Mouse (Mus musculus) liver, embryonic 16.5 days (tissue): Measurements from ENCODE around the gene Flad1. TPM values are rescaled to one million over a fixed set of nuclear protein-coding genes. Genes with fewer than 3 reads are reported as not detected.
A peak's percentile ranks its signal among the peaks of the same experiment; 100 is the strongest.

ENCODE experiments used
- ATAC-seq: fragments of 200-750 bp; cut with Nextera tagmentation; 2 replicates; pipeline ENCODE4 v1.8.0; 2017; ENCODE audit warnings: low read depth, mild to moderate bottlenecking, moderate number of reproducible peaks, moderate library complexity
- H3K27ac ChIP-seq: fragments of 300-500 bp; sonication (generic); 2 replicates; pipeline ENCODE4 v1.5.1; 2014; ENCODE audit warnings: mild to moderate bottlenecking, low read length
- H3K27me3 ChIP-seq: fragments of 300-500 bp; sonication (generic); 2 replicates; pipeline ENCODE4 v1.6.1; 2014; ENCODE audit warnings: low read depth, low read length, mixed read lengths; ENCODE audit not compliant: control insufficient read depth, insufficient read depth
- H3K36me3 ChIP-seq: fragments of 300-500 bp; sonication (generic); 2 replicates; pipeline ENCODE4 v1.6.1; 2014; ENCODE audit warnings: mild to moderate bottlenecking; ENCODE audit not compliant: control insufficient read depth, insufficient read depth
- H3K4me1 ChIP-seq: fragments of 300-500 bp; sonication (generic); 2 replicates; pipeline ENCODE4 v1.6.1; 2014; ENCODE audit warnings: low read depth, low read length, mixed read lengths; ENCODE audit not compliant: control insufficient read depth
- H3K4me2 ChIP-seq: fragments of 300-500 bp; sonication (generic); 2 replicates; pipeline ENCODE4 v1.6.1; 2014; ENCODE audit warnings: low read depth, low read length, mixed read lengths
- H3K4me3 ChIP-seq: fragments of 300-500 bp; sonication (generic); 2 replicates; pipeline ENCODE4 v1.5.1; 2014; ENCODE audit warnings: low read depth, mild to moderate bottlenecking, low read length
- H3K9ac ChIP-seq: fragments of 300-500 bp; sonication (generic); 2 replicates; pipeline ENCODE4 v1.6.1; 2014; ENCODE audit warnings: low read depth, low read length
- H3K9me3 ChIP-seq: fragments of 300-500 bp; sonication (generic); replicated peaks from 2 replicates; pipeline ENCODE4 v1.6.1; 2016; ENCODE audit warnings: low read length; ENCODE audit not compliant: control insufficient read depth
- WGBS: fragments of 180-500 bp; shearing (Covaris S2); extraction: QIAGEN DNeasy Blood & Tissue Kit; methylation state at CpG from one replicate; pipeline ENCODE4 v1.1.7; 2014; ENCODE audit not compliant: insufficient replicate concordance; 5-methylcytosine and 5-hydroxymethylcytosine counted together
- polyA plus RNA-seq: library from polyadenylated mRNA; unstranded; fragments of >200 nt; fragmentation: Nextera tagmentation; extraction: Ambion mirVana; gene quantifications from 2 replicates; pipeline ENCODE4 v1.2.1, GENCODE M21; 2015

Flad1 gene
- polyA plus RNA-seq, 1 experiment from 2014 or later, result 14.9 TPM

DNA sequence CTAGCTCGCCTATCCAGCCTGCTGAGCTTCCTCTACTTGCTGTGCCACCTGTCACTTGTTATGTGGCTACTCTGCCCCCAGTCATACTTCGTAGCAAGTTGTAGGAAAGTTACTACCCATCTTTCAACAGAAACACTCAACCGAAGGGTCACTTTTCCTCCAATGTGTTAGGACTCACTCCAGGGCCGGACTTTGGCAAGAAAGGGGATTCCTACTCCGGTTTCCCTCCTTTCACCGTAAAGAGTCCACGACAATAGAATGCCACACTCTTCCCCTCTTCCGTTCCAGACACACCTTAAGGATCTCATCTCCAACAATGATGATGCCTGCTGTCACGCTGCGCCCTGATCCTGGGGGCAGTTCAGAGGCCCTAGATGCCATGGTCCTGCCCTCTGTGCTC is 806 bp downstream of the Flad1 start:
- no peak for ATAC-seq
- WGBS, result 68% methylated on average over 10 of the region's 10 CpGs
- peak overlapping the region; percentile 70 for H3K9ac ChIP-seq
- no peaks in the 10 kb centered on the region for H3K27me3 ChIP-seq
- peak overlapping the region; percentile 71 for H3K4me3 ChIP-seq
- H3K27ac ChIP-seq, result 0 out of 2 replicates have a peak overlapping the region, but pooled peaks have one; percentile 5
- peaks cover 7% of the 10 kb centered on the region for H3K4me1 ChIP-seq
- peak overlapping the region; percentile 76 for H3K4me2 ChIP-seq
- H3K36me3 ChIP-seq, result peaks cover 29% of the 10 kb centered on the region
- H3K9me3 ChIP-seq, result no peaks in the 10 kb centered on the region

DNA sequence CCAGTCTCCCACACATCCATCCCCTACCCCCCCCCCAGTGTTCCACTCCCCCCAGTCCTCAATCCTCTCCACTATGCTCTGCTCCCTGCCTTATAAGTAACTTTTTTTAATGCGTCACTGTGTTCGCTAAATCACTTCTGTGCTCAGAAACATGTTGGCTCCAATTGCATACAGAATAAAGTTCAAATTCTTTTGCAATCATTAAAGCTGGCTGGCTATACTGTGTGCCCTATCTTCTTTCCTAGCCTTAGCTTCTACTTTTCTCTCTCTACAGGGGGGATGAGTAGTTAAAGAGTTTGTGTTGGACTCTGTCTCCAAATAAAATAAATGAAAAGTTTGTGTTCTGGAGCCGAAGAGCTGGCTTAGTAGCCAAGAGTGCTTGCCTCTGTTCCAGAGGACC is 2.0 kb downstream of the Flad1 start:
- Histone ChIP-seq H3K4me1 (peaks cover 7% of the 10 kb centered on the region), H3K9me3 (no peaks in the 10 kb centered on the region), H3K4me2 (no peak overlapping the region), H3K9ac (no peak overlapping the region), H3K4me3 (no peak overlapping the region), H3K27ac (no peak overlapping the region), H3K27me3 (no peaks in the 10 kb centered on the region), H3K36me3 (peaks cover 19% of the 10 kb centered on the region)
- no peak for ATAC-seq
- WGBS, result 85% methylated on average over 3 of the region's 3 CpGs

DNA sequence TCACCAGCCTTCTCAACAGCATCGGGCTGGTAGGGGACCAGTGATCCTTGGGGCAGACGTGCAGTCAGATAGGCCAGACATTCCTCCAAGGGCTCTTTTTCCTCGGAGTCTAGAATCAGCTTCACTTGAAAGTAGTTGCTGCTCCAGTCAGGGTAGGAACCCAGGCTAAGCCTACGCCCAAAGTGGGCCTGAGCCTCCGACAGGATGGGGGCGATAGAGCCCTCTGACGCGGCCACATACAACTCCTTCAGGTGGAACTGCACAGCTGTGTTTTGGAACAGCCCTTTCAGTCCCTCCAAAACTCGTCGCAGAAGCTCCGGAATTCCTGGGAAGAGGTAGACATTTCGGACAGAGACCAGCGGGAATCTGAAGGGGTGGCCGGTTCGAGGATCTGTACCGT is 3.2 kb downstream of the Flad1 start:
- H3K4me2 ChIP-seq, result no peak overlapping the region
- WGBS, result 71% methylated on average over 16 of the region's 16 CpGs
- no peaks in the 10 kb centered on the region for H3K9me3 ChIP-seq
- H3K4me1 ChIP-seq, result peaks cover 7% of the 10 kb centered on the region
- no peak overlapping the region for H3K9ac ChIP-seq
- ATAC-seq, result no peak
- no peaks in the 10 kb centered on the region for H3K27me3 ChIP-seq
- H3K36me3 ChIP-seq, result peaks cover 11% of the 10 kb centered on the region; the same call in 1 of the 2 replicates
- no peak overlapping the region for H3K4me3 ChIP-seq
- no peak overlapping the region for H3K27ac ChIP-seq

DNA sequence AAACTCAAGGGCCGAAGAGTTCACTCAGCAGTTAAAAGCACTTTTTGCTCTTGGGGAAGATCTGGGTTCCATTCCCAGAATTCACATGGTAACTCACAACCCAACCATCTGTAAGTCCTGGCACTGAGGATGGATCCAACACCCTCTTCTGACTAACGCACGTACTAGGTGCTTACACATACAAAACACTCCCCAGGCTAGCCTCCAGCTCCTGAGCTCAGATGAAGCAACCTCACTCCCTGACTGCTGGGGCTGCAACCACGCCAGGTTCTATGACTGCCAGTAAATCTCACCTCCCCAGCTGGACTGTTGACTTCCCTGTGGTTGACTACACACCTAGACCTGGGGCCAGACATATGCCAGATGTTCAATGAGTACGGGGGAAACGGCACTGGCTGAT is 4.8 kb downstream of the Flad1 start:
- 79% methylated on average over 6 of the region's 6 CpGs for WGBS
- H3K27ac ChIP-seq, result no peak overlapping the region
- H3K4me1 ChIP-seq, result peaks cover 7% of the 10 kb centered on the region
- H3K36me3 ChIP-seq, result peaks cover 13% of the 10 kb centered on the region
- H3K27me3 ChIP-seq, result no peaks in the 10 kb centered on the region
- ATAC-seq, result no peak
- H3K9ac ChIP-seq, result no peak overlapping the region
- H3K4me3 ChIP-seq, result no peak overlapping the region
- H3K9me3 ChIP-seq, result no peaks in the 10 kb centered on the region
- no peak overlapping the region for H3K4me2 ChIP-seq

DNA sequence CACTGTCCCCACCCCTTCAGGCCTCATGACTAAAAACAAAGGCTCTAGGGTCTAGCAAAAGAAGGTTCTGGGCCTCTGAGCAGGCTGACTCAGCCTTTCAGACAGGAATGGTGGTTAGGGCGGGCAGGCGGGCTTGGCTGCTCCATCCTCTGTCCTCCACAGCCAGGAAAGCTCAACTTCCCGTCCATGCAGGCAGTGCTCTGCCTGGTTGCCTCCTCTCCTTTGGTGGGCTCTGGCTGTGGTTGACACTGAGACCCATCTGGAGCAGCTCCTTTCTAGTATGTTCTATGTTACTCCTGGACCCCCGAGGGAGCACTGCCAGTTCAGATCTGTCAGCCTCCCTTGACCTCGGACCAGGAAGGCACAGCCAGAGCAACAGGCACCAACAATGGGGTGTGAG is 9.0 kb downstream of the Flad1 start, which contains the start of gene Lenep:
TSS of gene Lenep (minus strand) at position 101 of the 400 bp plus-strand sequence.
- WGBS, result 73% methylated on average over 5 of the region's 5 CpGs
- H3K36me3 ChIP-seq, result peaks cover 7% of the 10 kb centered on the region
- H3K4me3 ChIP-seq, result no peak within 1 kb of the TSS
- no peaks in the 10 kb centered on the region for H3K27me3 ChIP-seq
- H3K27ac ChIP-seq, result no peak within 1 kb of the TSS
- ATAC-seq, result no peak
- no peak within 1 kb of the TSS for H3K9ac ChIP-seq
- no peak within 1 kb of the TSS for H3K4me2 ChIP-seq
- H3K4me1 ChIP-seq, result no peaks in the 10 kb centered on the region
- no peaks in the 10 kb centered on the region for H3K9me3 ChIP-seq

DNA sequence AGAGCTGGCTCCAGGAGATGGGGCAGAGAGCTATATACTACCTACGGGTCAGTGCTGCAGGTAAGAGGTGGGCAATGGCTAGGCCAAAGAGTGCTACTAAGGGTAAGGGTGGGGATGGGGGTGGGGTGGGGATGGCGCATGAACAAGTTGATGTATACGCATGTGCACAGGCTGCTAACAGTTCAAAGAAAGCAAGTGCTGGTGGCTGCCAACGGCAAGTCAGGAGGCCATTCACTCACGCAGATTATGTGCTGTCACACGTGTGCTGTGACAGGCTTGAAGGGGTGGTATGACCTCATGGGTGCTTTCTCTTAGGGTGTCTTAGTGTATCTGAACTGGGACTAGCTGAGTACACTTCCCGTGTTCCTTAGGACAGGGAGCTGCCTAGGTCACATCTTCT is 10.3 kb downstream of the Flad1 start:
- H3K4me2 ChIP-seq, result no peak overlapping the region
- H3K27me3 ChIP-seq, result no peaks in the 10 kb centered on the region
- no peak overlapping the region for H3K4me3 ChIP-seq
- peaks cover 7% of the 10 kb centered on the region for H3K36me3 ChIP-seq
- peaks cover 3% of the 10 kb centered on the region for H3K4me1 ChIP-seq
- no peak overlapping the region for H3K27ac ChIP-seq
- 79% methylated on average over 7 of the region's 7 CpGs for WGBS
- H3K9ac ChIP-seq, result no peak overlapping the region
- ATAC-seq, result no peak
- H3K9me3 ChIP-seq, result no peaks in the 10 kb centered on the region

DNA sequence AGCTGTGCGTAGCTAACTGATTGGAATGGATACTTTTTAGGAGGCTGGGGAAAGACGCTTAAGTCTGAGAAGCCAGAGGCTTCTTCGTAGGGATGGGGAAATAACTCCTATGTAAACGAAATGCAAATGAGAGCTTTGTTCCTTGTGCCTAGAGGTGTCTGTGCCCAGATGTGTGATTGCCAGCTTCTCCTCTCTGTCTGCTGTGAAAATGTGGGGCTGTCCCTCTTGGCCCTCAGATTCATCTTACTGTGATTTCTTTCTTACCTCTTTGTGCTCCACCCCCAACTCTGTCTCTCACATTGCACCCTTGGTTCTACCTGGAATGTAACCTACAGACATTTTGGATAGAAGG is 15.0 kb downstream of the Flad1 start:
- under 1% methylated on average over 4 of the region's 4 CpGs for WGBS
- Histone ChIP-seq H3K4me1 (peaks cover 30% of the 10 kb centered on the region), H3K27ac (no peak overlapping the region), H3K27me3 (peaks cover 24% of the 10 kb centered on the region), H3K36me3 (no peaks in the 10 kb centered on the region), H3K4me2 (peak overlapping the region; percentile 99), H3K4me3 (peak overlapping the region; percentile 71), H3K9me3 (no peaks in the 10 kb centered on the region), H3K9ac (no peak overlapping the region)
- ATAC-seq, result no peak

DNA sequence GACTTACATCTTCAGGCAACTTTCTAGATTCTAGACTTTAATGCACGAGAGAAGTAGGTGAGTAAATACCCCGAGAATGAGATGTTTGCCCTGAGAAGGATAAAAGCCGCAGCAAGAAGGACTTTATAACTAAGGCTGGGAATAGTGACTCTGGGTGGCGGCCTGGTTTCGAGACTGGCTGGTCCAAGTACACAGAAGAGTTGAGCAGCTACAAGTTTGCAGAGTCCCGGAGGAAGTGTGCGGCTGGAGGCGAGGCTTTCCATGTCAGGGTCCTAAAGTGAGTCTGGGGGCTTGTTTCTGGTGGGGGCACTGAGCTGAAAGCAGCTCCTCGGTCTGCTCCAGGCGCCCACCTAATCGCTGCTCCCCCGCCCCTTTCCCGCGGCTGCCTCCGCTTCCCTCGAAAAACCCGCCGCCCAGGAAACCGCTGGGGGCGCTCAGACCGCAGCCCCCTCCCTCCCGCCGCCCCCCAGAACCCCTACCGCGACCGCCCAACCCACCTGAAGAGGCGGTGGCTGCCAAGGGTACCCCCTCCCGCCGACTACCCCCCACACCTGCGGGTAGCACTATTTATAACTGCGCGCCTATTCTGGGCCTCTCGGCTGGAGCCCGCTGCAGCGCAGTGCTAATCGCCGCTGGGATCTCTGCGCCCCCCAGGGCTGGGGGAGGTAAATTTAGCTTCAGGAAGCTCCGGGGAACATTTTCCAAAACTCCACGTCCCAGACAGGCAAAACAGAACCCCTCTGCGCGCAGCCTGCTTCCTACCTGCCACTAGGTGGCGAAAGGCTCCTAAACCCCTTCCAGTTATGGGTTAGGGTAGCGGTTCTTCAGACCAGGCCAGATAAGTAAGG is 15.6 kb downstream of the Flad1 start:
- H3K4me1 ChIP-seq, result peaks cover 33% of the 10 kb centered on the region
- H3K27ac ChIP-seq, result peak overlapping the region; percentile 53
- under 1% methylated on average over 43 of the region's 44 CpGs for WGBS
- no peak for ATAC-seq
- H3K27me3 ChIP-seq, result peaks cover 30% of the 10 kb centered on the region
- H3K4me2 ChIP-seq, result peak overlapping the region; percentile 99
- H3K4me3 ChIP-seq, result peak overlapping the region; percentile 71
- no peaks in the 10 kb centered on the region for H3K9me3 ChIP-seq
- peak overlapping the region; percentile 71 for H3K9ac ChIP-seq
- H3K36me3 ChIP-seq, result no peaks in the 10 kb centered on the region

DNA sequence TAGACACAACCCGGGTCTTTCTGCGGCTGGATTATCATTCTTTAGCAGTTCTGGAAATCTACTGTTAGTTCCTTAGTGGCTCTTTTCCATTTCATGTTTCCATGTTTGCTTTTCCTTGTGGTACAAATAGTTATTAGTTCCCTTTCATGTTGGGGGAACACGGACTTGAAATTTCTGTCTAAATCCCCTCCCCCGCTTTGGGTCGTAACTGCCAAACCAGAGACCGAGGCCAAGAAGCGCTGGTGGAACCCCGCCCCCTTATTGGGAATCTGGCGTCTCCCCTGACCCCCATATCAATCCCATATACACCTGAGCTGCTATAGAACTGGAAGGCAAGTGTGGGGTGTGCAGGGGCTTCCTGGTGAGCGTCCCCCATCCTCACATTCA is 16.3 kb downstream of the Flad1 start:
- Histone ChIP-seq H3K9ac (peak overlapping the region; percentile 73), H3K4me1 (peaks cover 38% of the 10 kb centered on the region), H3K4me3 (peak overlapping the region; percentile 71), H3K36me3 (no peaks in the 10 kb centered on the region), H3K4me2 (peak overlapping the region; percentile 99), H3K27me3 (peaks cover 31% of the 10 kb centered on the region), H3K27ac (peak overlapping the region; percentile 89), H3K9me3 (no peaks in the 10 kb centered on the region)
- 3% methylated on average over 10 of the region's 10 CpGs for WGBS
- no peak for ATAC-seq
